Mouse (Mus musculus): ENCODE measurements around the gene Arap1. TPM values are rescaled to one million over a fixed set of nuclear protein-coding genes. Genes with fewer than 3 reads are reported as not detected.

Arap1 gene
- total and polyA plus RNA-seq, 2 experiments from 2014 or later, result 9.2 to 44.0 TPM

DNA sequence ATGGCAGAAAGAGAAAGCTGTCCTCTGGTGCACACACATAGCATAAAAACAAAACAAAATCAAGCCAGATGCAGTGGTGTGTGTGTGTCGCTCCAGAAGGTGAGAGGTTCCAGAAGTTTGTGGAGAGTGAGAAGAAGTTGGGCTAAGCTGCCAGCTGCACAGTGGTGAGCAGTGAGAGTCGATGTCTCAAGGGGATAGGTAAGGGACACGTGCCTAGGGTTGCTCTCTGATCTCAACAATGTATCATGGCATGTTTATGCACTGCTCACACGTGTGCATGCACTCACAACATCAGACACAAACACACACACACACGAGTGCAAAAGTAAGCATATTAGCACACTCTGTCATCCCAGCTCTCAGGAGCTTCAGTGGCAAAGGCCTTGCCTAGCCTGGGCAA is 16.0 kb downstream of the Arap1 start:
- no peak for ATAC-seq
- no peak for TF ChIP-seq CTCF (IDR thresholded peaks at IDR 0.05; ENCODE audit: low read depth)
- Histone ChIP-seq H3K9me3 (ENCODE audit: low read length) (no peaks in the 10 kb centered on the region), H3K36me3 (ENCODE audit: insufficient read depth, low read length) (no peaks in the 10 kb centered on the region), H3K4me2 (ENCODE audit: low read depth, low read length) (no peak overlapping the region), H3K4me3 (ENCODE audit: low read length) (no peak overlapping the region), H3K27ac (no peak overlapping the region), H3K4me1 (ENCODE audit: insufficient read depth, low read length) (no peaks in the 10 kb centered on the region), H3K9ac (replicated peaks; ENCODE audit: low read length) (no peak overlapping the region), H3K27me3 (ENCODE audit: insufficient read depth, low read length) (no peaks in the 10 kb centered on the region)
- 82% methylated on average over 5 of the region's 5 CpGs for WGBS
- DNase-seq (ENCODE audit: low spot score), result no peak

DNA sequence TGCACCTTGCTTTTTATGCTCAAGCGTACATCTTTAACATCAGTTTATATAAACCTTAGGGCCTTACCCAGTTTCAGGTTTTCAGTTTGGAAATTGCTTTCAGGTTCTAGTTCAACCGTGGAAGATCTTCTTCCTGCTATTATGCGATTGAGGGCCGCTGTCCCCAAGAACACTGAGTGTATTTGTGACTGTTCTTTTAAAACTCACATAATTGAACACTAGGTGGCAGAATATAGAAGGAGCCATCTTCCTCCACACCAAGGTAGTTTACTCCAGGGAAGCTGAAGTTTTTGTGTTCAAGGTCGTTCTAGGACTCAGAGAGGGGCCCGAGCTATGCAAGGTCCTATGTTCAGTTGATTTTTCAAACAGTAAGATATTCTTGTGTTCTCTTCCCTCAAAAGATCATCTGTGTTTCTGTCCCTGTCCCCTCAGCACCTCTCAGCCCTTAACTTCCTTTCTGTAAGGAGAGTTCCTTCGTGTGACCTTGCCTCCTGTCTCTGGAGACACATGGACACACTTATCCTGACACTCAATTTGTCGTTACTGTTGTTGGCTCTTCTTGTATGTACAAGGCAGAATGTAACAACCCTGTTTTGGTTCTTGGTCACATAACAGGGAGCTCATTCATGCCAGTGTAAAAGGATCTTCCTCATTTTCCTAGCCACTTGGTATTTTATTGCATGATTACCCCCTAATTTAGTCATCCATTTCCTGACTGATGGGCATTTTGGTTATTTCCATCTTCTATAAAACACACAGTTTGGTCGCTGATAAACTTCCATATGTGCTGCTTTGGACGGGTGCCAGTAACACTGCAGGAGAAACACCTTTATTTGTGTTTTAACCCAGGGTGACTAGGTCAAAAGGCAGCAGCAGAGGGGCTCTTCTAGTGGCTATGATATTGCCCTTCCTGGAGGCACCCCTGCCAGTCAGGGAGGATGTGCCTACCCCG is 20.3 kb downstream of the Arap1 start:
- ATAC-seq (no peak), DNase-seq (ENCODE audit: low spot score) (peak; percentile 44)
- Histone ChIP-seq H3K4me3 (ENCODE audit: low read length) (no peak overlapping the region), H3K4me2 (ENCODE audit: low read depth, low read length) (no peak overlapping the region), H3K27ac (no peak overlapping the region), H3K4me1 (ENCODE audit: insufficient read depth, low read length) (no peaks in the 10 kb centered on the region), H3K36me3 (ENCODE audit: insufficient read depth, low read length) (no peaks in the 10 kb centered on the region), H3K9me3 (ENCODE audit: low read length) (no peaks in the 10 kb centered on the region), H3K27me3 (ENCODE audit: insufficient read depth, low read length) (no peaks in the 10 kb centered on the region), H3K9ac (replicated peaks; ENCODE audit: low read length) (no peak overlapping the region)
- TF ChIP-seq CTCF (IDR thresholded peaks at IDR 0.05; ENCODE audit: low read depth), result peak; percentile 54
- 63% methylated on average over 11 of the region's 11 CpGs for WGBS

DNA sequence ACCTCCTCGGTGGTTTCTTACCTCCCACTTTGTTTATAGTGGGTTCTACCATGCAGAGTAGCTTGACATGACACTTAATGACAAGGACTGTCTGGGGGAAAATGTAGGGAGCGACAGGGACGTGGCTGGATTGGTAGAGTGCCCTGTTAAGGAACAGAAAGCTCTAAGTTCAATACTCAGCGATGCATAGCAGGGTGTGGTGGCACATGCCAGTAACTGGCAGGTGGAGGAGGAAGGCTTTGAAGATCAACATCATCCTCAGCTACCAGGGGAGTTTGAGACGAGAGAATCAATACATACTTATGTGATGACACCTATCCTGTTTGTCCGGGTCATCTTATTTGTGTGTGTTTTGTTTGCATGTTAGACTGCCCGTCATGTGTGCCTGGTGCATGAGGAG is 21.8 kb downstream of the Arap1 start:
- Histone ChIP-seq H3K9ac (replicated peaks; ENCODE audit: low read length) (no peak overlapping the region), H3K4me2 (ENCODE audit: low read depth, low read length) (no peak overlapping the region), H3K4me3 (ENCODE audit: low read length) (no peak overlapping the region), H3K27me3 (ENCODE audit: insufficient read depth, low read length) (no peaks in the 10 kb centered on the region), H3K27ac (no peak overlapping the region), H3K9me3 (ENCODE audit: low read length) (no peaks in the 10 kb centered on the region), H3K4me1 (ENCODE audit: insufficient read depth, low read length) (no peaks in the 10 kb centered on the region), H3K36me3 (ENCODE audit: insufficient read depth, low read length) (no peaks in the 10 kb centered on the region)
- no peak for DNase-seq (ENCODE audit: low spot score)
- WGBS, result 78% methylated on average over 7 of the region's 7 CpGs
- TF ChIP-seq CTCF (IDR thresholded peaks at IDR 0.05; ENCODE audit: low read depth), result no peak
- ATAC-seq, result no peak

GRCm38 (mm10) chr7:101373082-101373481 is 25.2 kb downstream of the Arap1 start:
- H3K4me3 ChIP-seq (ENCODE audit: low read length), result no peak overlapping the region
- no peak overlapping the region for H3K4me2 ChIP-seq (ENCODE audit: low read depth, low read length)
- ATAC-seq, result no peak
- H3K4me1 ChIP-seq (ENCODE audit: insufficient read depth, low read length), result no peaks in the 10 kb centered on the region
- 89% methylated on average over 24 of the region's 26 CpGs for WGBS
- no peak for DNase-seq (ENCODE audit: low spot score)
- TF ChIP-seq CTCF (IDR thresholded peaks at IDR 0.05; ENCODE audit: low read depth), result no peak
- no peaks in the 10 kb centered on the region for H3K27me3 ChIP-seq (ENCODE audit: insufficient read depth, low read length)
- no peak overlapping the region for H3K9ac ChIP-seq (replicated peaks; ENCODE audit: low read length)
- no peak overlapping the region for H3K27ac ChIP-seq
- H3K36me3 ChIP-seq (ENCODE audit: insufficient read depth, low read length), result no peaks in the 10 kb centered on the region
- no peaks in the 10 kb centered on the region for H3K9me3 ChIP-seq (ENCODE audit: low read length)

- ATAC-seq (peak; percentile 61), DNase-seq (ENCODE audit: low spot score) (peak; percentile 86)
- TF ChIP-seq CTCF (IDR thresholded peaks at IDR 0.05; ENCODE audit: low read depth), result peak; percentile 88
- no peak overlapping the region for H3K9ac ChIP-seq (replicated peaks; ENCODE audit: low read length)
- no peak overlapping the region for H3K4me2 ChIP-seq (ENCODE audit: low read depth, low read length)
- no peaks in the 10 kb centered on the region for H3K27me3 ChIP-seq (ENCODE audit: insufficient read depth, low read length)
- no peaks in the 10 kb centered on the region for H3K9me3 ChIP-seq (ENCODE audit: low read length)
- H3K36me3 ChIP-seq (ENCODE audit: insufficient read depth, low read length), result no peaks in the 10 kb centered on the region
- H3K4me1 ChIP-seq (ENCODE audit: insufficient read depth, low read length), result no peaks in the 10 kb centered on the region
- no peak overlapping the region for H3K27ac ChIP-seq
- no peak overlapping the region for H3K4me3 ChIP-seq (ENCODE audit: low read length)
These were observed 26.3 kb downstream of the Arap1 start for GRCm38 (mm10) chr7:101374155-101374554.

GRCm38 (mm10) chr7:101376701-101377340 is 29.0 kb downstream of the Arap1 start:
- no peak for ATAC-seq
- Histone ChIP-seq H3K9ac (replicated peaks; ENCODE audit: low read length) (no peak overlapping the region), H3K36me3 (ENCODE audit: insufficient read depth, low read length) (no peaks in the 10 kb centered on the region), H3K27me3 (ENCODE audit: insufficient read depth, low read length) (no peaks in the 10 kb centered on the region), H3K27ac (no peak overlapping the region), H3K4me1 (ENCODE audit: insufficient read depth, low read length) (no peaks in the 10 kb centered on the region), H3K9me3 (ENCODE audit: low read length) (no peaks in the 10 kb centered on the region), H3K4me3 (ENCODE audit: low read length) (no peak overlapping the region), H3K4me2 (ENCODE audit: low read depth, low read length) (no peak overlapping the region)
- DNase-seq (ENCODE audit: low spot score), result no peak
- WGBS, result 56% methylated on average over 10 of the region's 10 CpGs
- no peak for TF ChIP-seq CTCF (IDR thresholded peaks at IDR 0.05; ENCODE audit: low read depth)

Measured in hindbrain, postnatal 0 days (tissue).